Mouse (Mus musculus): ENCODE data around the gene Map3k4.

- TF ChIP-seq CTCF (IDR thresholded peaks at IDR 0.05; ENCODE audit: low read depth, low read length) (no peak), POLR2A (IDR thresholded peaks at IDR 0.05; ENCODE audit: extremely low read depth, insufficient read depth, low read length) (no peak)
Measured at GRCm38 (mm10) chr17:12184283-12184682, 134.3 kb downstream of the Map3k4 start.

All from liver, adult 2 months (tissue).